ENCODE assay signal across 18 mouse cellular contexts in the genomic region with DNA sequence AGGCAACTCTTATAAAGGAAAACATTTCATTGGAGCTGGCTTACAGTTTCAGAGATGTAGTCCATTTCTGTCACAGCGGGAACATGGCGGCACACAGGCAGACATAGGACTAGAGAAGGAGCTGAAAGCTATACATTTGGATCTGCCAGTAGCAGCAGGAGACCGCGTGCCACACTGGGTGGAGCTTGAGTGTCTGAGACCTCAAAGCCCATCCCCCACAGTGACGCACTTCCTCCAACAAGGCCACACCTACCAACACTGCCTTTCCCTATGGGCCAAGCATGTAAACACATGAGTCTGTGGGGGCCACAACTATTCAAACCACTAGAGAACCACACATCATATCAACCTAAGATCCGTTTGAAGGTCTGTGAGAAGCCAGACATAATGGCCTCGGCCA.
"Had no signal": no experiment of that assay in that cellular context is flagged by ENCODE, and none has a peak within 500 bp of the region (broad histone marks: within the 10 kb centered on the region; RNA-seq: fewer than 3 reads in every experiment).

No protein-coding gene starts in this region.

- H3K9ac ChIP-seq: kidney, embryonic 15.5 days; liver, embryonic 13.5 days; neural tube, embryonic 12.5 days; neural tube, embryonic 15.5 days had no signal

- DNase-seq: kidney, adult 8-10 months; kidney, postnatal 10 days; kidney, postnatal 36 days; layer of hippocampus, postnatal 36 days; liver, embryonic 13.5 days; lung, adult 2 months; midbrain, embryonic 14.5 days; right cerebral cortex, adult 18-20 months; right cerebral cortex, postnatal 25 days; spleen, adult 18-20 months; thymus, adult 18-20 months; thymus, postnatal 36 days had no signal

- H3K4me3 ChIP-seq: kidney, embryonic 15.5 days; left cerebral cortex, adult 2 months; liver, embryonic 13.5 days; megakaryocyte, embryonic 14.5 days; midbrain, embryonic 10.5 days; neural tube, embryonic 12.5 days; neural tube, embryonic 15.5 days had no signal

- H3K9me3 ChIP-seq: liver, embryonic 13.5 days; midbrain, embryonic 10.5 days; neural tube, embryonic 12.5 days had no signal

- H3K4me1 ChIP-seq: kidney, embryonic 15.5 days; megakaryocyte, embryonic 14.5 days; midbrain, embryonic 10.5 days; neural tube, embryonic 12.5 days had no signal

- H3K27me3 ChIP-seq: kidney, embryonic 15.5 days; liver, embryonic 13.5 days; neural tube, embryonic 12.5 days; neural tube, embryonic 15.5 days had no signal

- H3K27ac ChIP-seq: kidney, embryonic 15.5 days; left cerebral cortex, adult 2 months; liver, embryonic 13.5 days; midbrain, embryonic 10.5 days; neural tube, embryonic 12.5 days; neural tube, embryonic 15.5 days had no signal

- H3K36me3 ChIP-seq: kidney, embryonic 15.5 days; liver, embryonic 13.5 days; midbrain, embryonic 10.5 days; neural tube, embryonic 12.5 days; neural tube, embryonic 15.5 days had no signal
